Comparison of ENCODE assay signal across 7 mouse cellular contexts in the genomic region with DNA sequence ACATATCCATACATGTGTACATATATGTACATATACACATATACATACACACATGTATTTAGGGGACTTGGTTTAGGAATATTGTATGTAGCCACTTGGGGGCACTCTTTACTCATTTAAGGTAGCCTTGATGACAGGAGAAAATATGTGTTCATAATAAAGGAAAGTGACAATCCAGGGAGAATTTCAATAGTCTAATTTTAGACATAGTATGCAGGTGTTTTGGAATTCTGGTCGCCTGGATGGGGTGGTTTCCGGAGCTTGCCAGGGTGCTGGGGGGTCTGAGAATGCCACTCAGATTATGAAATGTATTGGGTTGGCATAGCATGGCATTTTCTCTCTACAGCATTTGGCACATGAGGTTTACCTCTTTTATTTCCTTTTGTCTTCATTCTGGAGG.
DNase-seq lines count a peak whose midpoint lies in the region; ATAC-seq and TF ChIP-seq lines count a peak whose summit lies in the region.

No protein-coding gene starts in this region.

- dilution Hi-C loops in CH12.LX (cut with MboI; ENCODE audit: extremely low pct_ligation_motif_present, extremely low pct_unique_long_range_greater_than_20kb, low sequenced_read_pairs) = no loop called here

- in situ Hi-C loops in CH12.LX (cut with MboI; ENCODE audit: low pct_ligation_motif_present, low pct_unique_long_range_greater_than_20kb, low sequenced_read_pairs) = no loop called here

- 5% methylated on average over 2 of the region's 2 CpGs for WGBS in hindbrain, embryonic 15.5 days
- 20% methylated on average over 2 of the region's 2 CpGs for WGBS in limb, embryonic 12.5 days

- H3K4me3 ChIP-seq in CH12.LX (replicated peaks in 1 of 3; ENCODE audit: low read depth in 2 of 3, low read length in 2 of 3, poor library complexity in 1 of 3) = no peak overlapping the region
- H3K4me3 ChIP-seq in hindbrain, embryonic 15.5 days = no peak overlapping the region
- no peak overlapping the region for H3K4me3 ChIP-seq in limb, embryonic 12.5 days (replicated peaks)

- peak in 1 of 2 experiments; percentile 26; a peak in 1 of 4 replicates for TF ChIP-seq CTCF in CH12.LX (conservative IDR thresholded peaks at IDR 0.05 in 1 of 2, IDR thresholded peaks at IDR 0.05 in 1 of 2; ENCODE audit: low read depth in 2 of 2, low read length in 2 of 2)

- H3K27me3 ChIP-seq in CH12.LX (replicated peaks) = no peaks in the 10 kb centered on the region
- no peaks in the 10 kb centered on the region for H3K27me3 ChIP-seq in hindbrain, embryonic 15.5 days
- no peaks in the 10 kb centered on the region for H3K27me3 ChIP-seq in limb, embryonic 12.5 days

- H3K27ac ChIP-seq in CH12.LX (ENCODE audit: insufficient read depth, low read depth) = no peak overlapping the region
- H3K27ac ChIP-seq in hindbrain, embryonic 15.5 days (replicated peaks) = peak overlapping the region; percentile 74
- no peak overlapping the region for H3K27ac ChIP-seq in limb, embryonic 12.5 days

- H3K9me3 ChIP-seq in CH12.LX (replicated peaks; ENCODE audit: low read length) = peaks cover 18% of the 10 kb centered on the region
- no peaks in the 10 kb centered on the region for H3K9me3 ChIP-seq in hindbrain, embryonic 15.5 days
- H3K9me3 ChIP-seq in limb, embryonic 12.5 days = no peaks in the 10 kb centered on the region

- TF ChIP-seq EP300 in CH12.LX (IDR thresholded peaks at IDR 0.05; ENCODE audit: low read length) = no peak

- TF ChIP-seq RAD21 in CH12.LX (IDR thresholded peaks at IDR 0.05; ENCODE audit: low read depth, low read length) = peak; percentile 47

- H3K79me2 ChIP-seq in CH12.LX (replicated peaks; ENCODE audit: control insufficient read depth, extremely low read depth, insufficient read depth, poor library complexity, severe bottlenecking) = no peaks in the 10 kb centered on the region

- no peaks in the 10 kb centered on the region for H3K4me1 ChIP-seq in CH12.LX (ENCODE audit: control insufficient read depth in 1 of 2, insufficient read depth in 2 of 2)
- H3K4me1 ChIP-seq in hindbrain, embryonic 15.5 days (replicated peaks) = peaks cover 16% of the 10 kb centered on the region
- H3K4me1 ChIP-seq in limb, embryonic 12.5 days (replicated peaks) = no peaks in the 10 kb centered on the region

- no peak overlapping the region for H3K4me2 ChIP-seq in CH12.LX (ENCODE audit: insufficient read depth, low read depth, poor library complexity, severe bottlenecking)
- H3K4me2 ChIP-seq in hindbrain, embryonic 15.5 days = peak overlapping the region; percentile 27
- H3K4me2 ChIP-seq in limb, embryonic 12.5 days = no peak overlapping the region

- ATAC-seq in hindbrain, embryonic 15.5 days (ENCODE audit: low FRiP score, low read depth) = peak; percentile 91
- 0 out of 2 replicates have a peak, but pooled peaks have one; percentile 52 for ATAC-seq in limb, embryonic 12.5 days (ENCODE audit: insufficient number of reproducible peaks, insufficient read depth, low FRiP score, low TSS enrichment, low read depth)

- H3K9ac ChIP-seq in CH12.LX (ENCODE audit: insufficient read depth, low read depth) = no peak overlapping the region
- H3K9ac ChIP-seq in hindbrain, embryonic 15.5 days = no peak overlapping the region
- H3K9ac ChIP-seq in limb, embryonic 12.5 days (replicated peaks) = no peak overlapping the region

- H3K36me3 ChIP-seq in CH12.LX (replicated peaks in 1 of 2; ENCODE audit: control insufficient read depth in 1 of 2, insufficient read depth in 1 of 2, low read length in 1 of 2) = no peaks in the 10 kb centered on the region
- H3K36me3 ChIP-seq in hindbrain, embryonic 15.5 days = no peaks in the 10 kb centered on the region
- no peaks in the 10 kb centered on the region for H3K36me3 ChIP-seq in limb, embryonic 12.5 days

- no peak for TF ChIP-seq POLR2A in CH12.LX (IDR thresholded peaks at IDR 0.05; ENCODE audit: low read depth, low read length)

- peak; percentile 59 for DNase-seq in 416B (ENCODE audit: low read depth)
- DNase-seq in CH12.LX (ENCODE audit: extremely low read depth) = peak; percentile 0
- peak; percentile 35 to 59 for DNase-seq in cerebellum, postnatal 36 days
- DNase-seq in thymus, postnatal 0 days (ENCODE audit: low spot score) = no peak
- DNase-seq in urinary bladder, adult 2 months (ENCODE audit: low spot score) = no peak

TF ChIP-seq in CH12.LX, 34 proteins besides CTCF, POLR2A, EP300 and RAD21:
- no peak for TF ChIP-seq CHD2 (IDR thresholded peaks at IDR 0.05; ENCODE audit: low read length)
- TF ChIP-seq ZC3H11A (IDR thresholded peaks at IDR 0.05; ENCODE audit: low read depth, low read length) = no peak
- no peak for TF ChIP-seq ZNF384 (IDR thresholded peaks at IDR 0.05; ENCODE audit: low read depth, low read length)
- TF ChIP-seq TBP (conservative IDR thresholded peaks at IDR 0.05; ENCODE audit: low read depth, low read length) = no peak
- no peak for TF ChIP-seq USF1 (IDR thresholded peaks at IDR 0.05; ENCODE audit: low read depth, low read length)
- no peak for TF ChIP-seq GABPA (IDR thresholded peaks at IDR 0.05; ENCODE audit: insufficient replicate concordance, low read depth, low read length)
- no peak for TF ChIP-seq UBTF (IDR thresholded peaks at IDR 0.05; ENCODE audit: low read depth, low read length)
- no peak for TF ChIP-seq JUN (IDR thresholded peaks at IDR 0.05; ENCODE audit: insufficient read depth, low read depth, low read length)
- no peak for TF ChIP-seq NRF1 (IDR thresholded peaks at IDR 0.05; ENCODE audit: low read depth, low read length)
- TF ChIP-seq MAFK (IDR thresholded peaks at IDR 0.05; ENCODE audit: insufficient replicate concordance, low read length) = no peak
- TF ChIP-seq MEF2A (IDR thresholded peaks at IDR 0.05; ENCODE audit: borderline replicate concordance, low read depth, low read length) = no peak
- no peak for TF ChIP-seq MXI1 (IDR thresholded peaks at IDR 0.05; ENCODE audit: low read depth, low read length)
- TF ChIP-seq NELFE (IDR thresholded peaks at IDR 0.05; ENCODE audit: low read depth, low read length) = no peak
- no peak for TF ChIP-seq TCF12 (IDR thresholded peaks at IDR 0.05; ENCODE audit: low read depth, low read length)
- TF ChIP-seq MAX (IDR thresholded peaks at IDR 0.05; ENCODE audit: low read length) = no peak
TF ChIP-seq in CH12.LX: peak in this region for 0.

Comparison
In these comparisons a context has a peak if more than half of its experiments do, and no peak if none do; other contexts are left out.
1. DNase-seq: peak in 416B (single experiment), CH12.LX (single experiment) and cerebellum, postnatal 36 days (2 of 2); none in thymus, postnatal 0 days (single experiment) and urinary bladder, adult 2 months (single experiment).